Mouse (Mus musculus) thymus, postnatal 10 days (tissue): Measurements from ENCODE around the gene Jmjd7.

Experiments used
- DNase-seq, 2 experiments: peaks; one replicate each; pipeline ENCODE4 v3.0.0; 2021; ENCODE audit warnings: low spot score in 2 of 2

Gene Jmjd7

GRCm38 (mm10) chr2:120060190-120060589 lies 32.9 kb downstream of the Jmjd7 start:
- no peak for DNase-seq

- DNase-seq, result no peak
These were observed 33.4 kb downstream of the Jmjd7 start for GRCm38 (mm10) chr2:120060651-120061050.

GRCm38 (mm10) chr2:120062248-120062647 lies 35.0 kb downstream of the Jmjd7 start:
- no peak for DNase-seq

GRCm38 (mm10) chr2:120064639-120065038 lies 37.4 kb downstream of the Jmjd7 start:
- DNase-seq, result no peak

- no peak for DNase-seq
These were observed 38.0 kb downstream of the Jmjd7 start for GRCm38 (mm10) chr2:120065243-120065642.

DNA sequence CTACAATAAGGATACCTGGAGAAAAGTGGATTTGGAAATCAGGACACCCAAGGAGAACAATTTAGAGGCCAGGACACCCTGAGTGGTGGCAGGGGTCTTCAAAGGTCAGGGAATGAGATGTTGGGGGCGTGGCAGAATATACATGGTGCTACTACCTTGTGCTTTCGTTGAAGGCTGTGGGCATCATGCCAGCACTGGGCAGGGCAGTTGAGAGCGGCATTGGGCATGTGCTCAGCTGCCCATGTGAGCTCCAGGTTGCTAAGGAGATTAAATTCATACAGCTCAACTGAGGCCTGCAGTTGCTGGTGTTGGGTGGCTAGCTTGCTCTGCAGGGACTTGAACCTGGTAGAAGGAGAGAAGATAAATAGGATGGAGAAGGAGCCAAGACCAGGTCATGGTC lies 38.9 kb downstream of the Jmjd7 start:
- no peak for DNase-seq

GRCm38 (mm10) chr2:120068555-120069465 lies 41.5 kb downstream of the Jmjd7 start:
- no peak for DNase-seq

GRCm38 (mm10) chr2:120069466-120069990 lies 42.2 kb downstream of the Jmjd7 start:
- DNase-seq, result no peak

DNA sequence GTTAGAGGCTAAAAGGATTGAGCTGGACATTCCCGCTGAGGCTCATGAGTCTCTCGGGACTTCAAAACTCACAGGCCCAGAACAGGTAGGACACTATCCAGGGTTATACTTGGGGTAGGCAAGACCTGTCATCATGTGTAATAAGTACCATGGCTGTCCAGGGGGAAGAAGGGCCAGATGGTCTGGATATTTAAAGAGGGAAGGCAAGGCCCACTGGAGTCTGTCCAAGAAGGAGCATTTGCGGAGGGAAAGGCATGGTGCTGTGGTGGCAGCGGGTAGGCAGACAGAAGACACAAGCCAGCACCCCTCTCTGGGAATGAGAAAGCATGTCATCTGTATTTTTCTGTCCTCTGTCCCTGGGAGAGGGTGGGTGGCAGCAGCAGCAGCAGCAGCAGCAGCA lies 46.8 kb downstream of the Jmjd7 start:
- no peak for DNase-seq

DNA sequence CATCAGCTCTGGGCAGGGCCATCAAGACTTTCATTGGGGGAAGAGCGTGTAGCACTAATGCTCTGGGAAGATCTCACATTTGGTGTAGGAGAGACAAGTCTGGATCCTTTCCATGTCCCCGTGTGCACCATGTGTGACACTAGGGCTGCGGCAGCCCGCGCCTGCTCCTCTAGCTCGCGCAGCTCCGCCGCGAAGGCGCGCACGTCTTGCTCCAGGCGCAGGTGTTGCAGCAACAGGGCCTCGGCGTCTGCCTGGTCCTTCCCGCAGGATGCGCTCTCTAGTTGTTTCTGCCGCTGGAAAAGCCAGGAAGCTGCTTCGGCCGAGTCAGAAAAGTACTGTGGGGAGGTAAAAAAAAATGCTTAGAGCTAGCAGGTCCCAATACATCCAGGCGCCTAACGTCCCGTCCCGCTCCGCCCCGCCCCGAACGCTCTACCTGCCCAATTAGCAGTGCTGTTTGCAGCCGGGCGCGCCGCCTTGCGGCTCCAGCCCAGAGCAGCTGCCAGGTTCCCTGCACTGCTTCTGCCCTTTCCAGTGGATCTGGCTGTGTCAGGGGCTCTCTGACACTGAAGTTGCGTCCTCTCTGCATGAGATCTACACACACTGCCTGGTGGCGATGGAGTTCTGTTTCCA lies 48.9 kb downstream of the Jmjd7 start:
- DNase-seq, result peak; percentile 11 to 58
